Mouse (Mus musculus) C2C12 (cell line): ENCODE data around the gene Actl9.

Source experiments
- CEBPB ChIP-seq: IDR thresholded peaks from one replicate; pipeline ENCODE4 v1.6.1; 2011; ENCODE audit warnings: low read depth, mild to moderate bottlenecking, control low read depth, moderate library complexity
- CTCF ChIP-seq: IDR thresholded peaks from one replicate; pipeline ENCODE4 v1.5.1; 2011; ENCODE audit not compliant: control insufficient read depth, insufficient read depth, insufficient read length
- FOSL1 ChIP-seq: IDR thresholded peaks from one replicate; pipeline ENCODE4 v1.8.0; 2011; ENCODE audit warnings: mild to moderate bottlenecking, low read length; ENCODE audit not compliant: poor library complexity, insufficient read depth, severe bottlenecking
- MAX ChIP-seq: IDR thresholded peaks from one replicate; pipeline ENCODE4 v1.6.1; 2011; ENCODE audit warnings: mild to moderate bottlenecking, control low read depth
- MYOG ChIP-seq: IDR thresholded peaks from one replicate; pipeline ENCODE4 v1.6.1; 2011; ENCODE audit not compliant: control insufficient read depth, insufficient read length; ENCODE audit errors: extremely low read depth
- USF1 ChIP-seq: IDR thresholded peaks from one replicate; pipeline ENCODE4 v1.6.1; 2011; ENCODE audit warnings: low read depth, mild to moderate bottlenecking, control low read depth, moderate library complexity

DNA sequence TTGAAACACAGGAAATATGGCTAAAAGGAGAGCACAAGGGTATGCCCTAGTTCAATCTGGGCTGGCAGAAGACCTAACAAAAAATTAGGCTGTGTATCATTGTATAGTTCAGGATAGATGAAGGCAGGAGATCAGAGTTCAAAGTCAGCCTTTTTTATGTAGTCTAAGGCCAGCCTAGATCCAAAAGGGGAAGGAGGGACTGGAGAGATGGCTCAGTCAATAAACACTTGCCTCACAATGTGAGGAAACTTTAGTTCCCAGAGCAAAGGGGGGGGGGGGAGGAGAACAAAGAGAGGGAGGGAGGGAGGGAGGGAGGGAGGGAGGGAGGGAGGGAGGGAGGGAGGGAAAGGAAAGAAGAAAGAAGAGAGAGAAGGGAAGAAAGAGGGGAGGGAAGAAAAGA lies 8.5 kb downstream of the Actl9 start:
- TF ChIP-seq CTCF (no peak), CEBPB (no peak), FOSL1 (no peak), MAX (no peak), MYOG (no peak), USF1 (no peak)
